Mouse (Mus musculus) liver, adult (tissue): Measurements from ENCODE around the gene Prol1.

ENCODE experiments used
- GATA4 ChIP-seq: IDR thresholded peaks from 2 replicates; pipeline ENCODE4 v1.6.1; 2014; ENCODE audit warnings: mild to moderate bottlenecking, low read length; ENCODE audit not compliant: insufficient replicate concordance

The Prol1 gene

DNA sequence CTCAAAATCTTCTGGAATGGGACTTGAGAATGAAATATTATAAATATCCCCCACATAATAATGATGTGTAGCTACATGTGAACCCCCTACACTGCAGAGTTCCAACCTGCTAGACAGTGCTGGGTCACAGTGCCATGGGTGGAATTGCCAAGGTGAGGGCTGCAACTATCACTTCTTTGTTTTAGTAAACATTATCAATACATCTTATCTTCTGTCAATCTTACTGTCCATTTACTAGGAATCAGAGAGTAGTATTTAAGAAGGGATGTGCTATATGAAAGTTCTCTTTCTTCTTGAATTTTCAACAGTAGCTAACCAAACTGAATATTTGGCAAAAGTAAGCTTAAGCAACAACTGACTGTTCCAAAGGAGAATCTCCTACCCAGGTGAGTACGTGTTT lies at the start of gene Prol1:
Prol1 (plus strand) TSS at position 301 of the 400 bp plus-strand sequence.
- no peak for TF ChIP-seq GATA4

DNA sequence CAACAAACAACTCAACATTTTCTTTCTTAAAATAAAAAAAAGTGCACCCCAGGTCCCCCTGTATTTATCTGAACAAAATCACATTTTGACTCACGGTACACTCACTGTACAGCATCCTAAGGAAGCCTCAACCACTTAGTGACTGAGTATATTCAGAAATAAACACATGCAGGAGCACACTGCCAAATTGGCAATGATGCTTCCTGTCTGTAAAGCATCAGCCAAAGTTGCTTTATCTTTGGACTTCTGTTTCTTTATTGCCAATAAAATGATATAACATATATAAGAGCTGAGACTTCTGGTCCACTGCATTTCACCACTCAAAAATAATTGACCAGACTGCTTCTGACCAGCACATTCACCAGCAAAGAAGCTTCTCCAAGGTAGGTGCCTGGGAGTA lies 48.5 kb upstream of the Prol1 start, which contains the start of gene Gm7714:
Gm7714 (plus strand) TSS at position 301 of the 400 bp plus-strand sequence.
- TF ChIP-seq GATA4, result no peak

DNA sequence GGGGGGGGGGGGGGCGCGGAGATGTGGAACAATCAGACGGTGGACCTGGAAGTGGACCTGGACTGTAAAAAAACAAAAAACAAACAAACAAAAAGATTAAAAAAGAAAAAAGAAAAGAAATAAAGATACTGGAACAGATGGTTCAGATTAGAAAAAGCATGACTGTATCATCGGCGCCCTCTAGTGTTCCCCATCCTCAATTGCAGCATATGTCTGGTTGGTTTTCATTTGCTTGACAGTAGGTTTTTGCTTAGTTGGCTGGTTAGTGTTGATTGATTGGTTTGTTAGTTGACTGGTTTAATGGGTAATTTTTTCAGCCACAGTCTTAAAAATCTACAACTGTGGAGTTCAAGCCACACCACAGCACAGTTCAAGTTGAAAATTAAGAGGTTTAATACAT lies 47.7 kb downstream of the Prol1 start:
- TF ChIP-seq GATA4, result peak; percentile 37; the same call in 1 of the 2 replicates

DNA sequence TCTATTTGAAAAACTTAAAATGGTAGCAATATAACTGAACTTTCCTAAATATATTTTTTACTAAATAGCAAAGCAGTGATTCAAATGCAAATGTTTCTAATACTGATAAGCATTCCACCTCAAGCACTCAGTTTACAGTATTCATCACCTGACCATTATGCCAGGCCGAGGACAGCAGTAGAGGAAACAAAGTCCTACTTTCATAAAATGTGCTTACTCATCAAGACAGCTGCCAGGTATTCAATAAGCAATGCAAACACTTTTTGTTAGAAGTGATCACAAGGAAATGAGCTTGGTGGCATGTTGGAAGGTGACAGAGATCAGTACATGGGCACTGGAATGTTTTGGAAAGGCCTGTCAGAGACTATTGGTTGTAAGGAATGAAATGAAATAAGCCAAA lies 49.8 kb downstream of the Prol1 start:
- TF ChIP-seq GATA4, result no peak

DNA sequence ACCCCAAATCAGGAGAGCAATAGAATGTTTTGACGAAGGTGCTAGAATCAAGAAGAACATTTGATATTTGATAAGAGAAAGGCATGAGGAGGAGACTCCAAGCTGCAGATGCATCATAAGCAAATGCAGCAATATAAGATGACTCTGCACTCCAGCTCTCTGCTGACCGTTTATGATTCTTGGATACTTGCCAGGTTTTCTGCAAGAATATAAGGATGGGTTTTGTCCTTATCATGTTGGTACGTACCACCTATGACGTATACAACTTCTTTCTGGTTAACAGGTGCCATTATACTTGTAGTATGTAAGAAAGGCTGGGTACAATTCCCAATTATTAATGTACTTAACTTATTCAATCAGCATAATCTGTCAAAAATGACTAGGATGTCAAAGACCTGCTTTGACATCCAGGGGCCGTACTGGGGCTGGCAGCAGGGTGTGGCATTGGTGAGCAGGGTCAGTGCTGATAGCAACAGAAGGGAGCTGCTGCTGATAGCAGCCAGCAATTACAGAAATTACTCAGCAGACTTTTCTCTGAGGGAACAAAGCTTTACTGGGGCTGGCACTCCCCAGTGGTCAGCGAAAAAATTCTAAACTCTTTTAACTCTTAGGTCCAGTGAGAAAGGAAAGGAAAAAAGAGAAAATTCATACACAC lies 53.6 kb downstream of the Prol1 start:
- no peak for TF ChIP-seq GATA4

DNA sequence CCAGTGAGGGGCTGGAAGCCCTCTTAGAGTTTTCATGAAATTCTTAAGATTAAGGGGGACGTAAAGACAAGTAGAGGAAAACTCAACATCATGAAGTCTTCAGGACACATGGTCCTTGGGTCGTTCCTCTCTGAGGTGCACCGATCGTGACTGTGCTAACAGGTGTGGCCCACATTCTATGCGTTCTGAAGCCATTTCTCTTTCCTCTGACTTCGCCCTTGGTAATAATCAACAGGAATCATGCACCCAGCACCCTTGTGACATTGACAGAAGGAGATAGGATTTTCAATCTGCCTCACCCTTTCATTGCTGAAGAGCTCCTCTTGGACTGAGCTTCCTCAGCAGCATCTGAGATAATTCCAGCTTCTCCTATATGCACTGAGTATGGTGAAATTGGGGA lies 55.5 kb downstream of the Prol1 start:
- TF ChIP-seq GATA4, result no peak

DNA sequence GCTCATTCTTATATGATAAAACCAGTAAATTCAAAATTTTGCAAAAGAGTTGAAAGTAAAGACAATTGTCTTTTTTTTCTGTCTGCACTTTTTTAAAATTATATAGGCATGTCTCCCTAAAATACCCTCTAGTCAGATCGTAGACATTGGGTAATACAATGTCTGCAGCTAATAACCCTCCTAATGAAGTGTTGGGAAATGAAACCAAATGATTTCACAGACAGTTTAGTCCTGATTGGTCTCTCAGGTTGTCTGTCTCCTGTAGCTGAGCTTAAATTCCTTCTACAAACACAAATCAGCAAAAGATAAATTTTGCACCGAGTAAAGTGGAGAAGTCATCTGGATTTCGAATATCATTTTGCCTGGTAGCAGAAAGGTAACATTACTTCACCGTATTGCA lies 58.7 kb downstream of the Prol1 start, which contains the start of gene Amtn:
Amtn (plus strand) TSS at position 301 of the 400 bp plus-strand sequence.
- TF ChIP-seq GATA4, result no peak
